Mouse (Mus musculus): ENCODE results near the gene Tmem178b. TPM values are rescaled to one million over a fixed set of nuclear protein-coding genes. Genes with fewer than 3 reads are reported as not detected.

Gene Tmem178b
- polyA plus RNA-seq, 1 experiment = 0.02 TPM

DNA sequence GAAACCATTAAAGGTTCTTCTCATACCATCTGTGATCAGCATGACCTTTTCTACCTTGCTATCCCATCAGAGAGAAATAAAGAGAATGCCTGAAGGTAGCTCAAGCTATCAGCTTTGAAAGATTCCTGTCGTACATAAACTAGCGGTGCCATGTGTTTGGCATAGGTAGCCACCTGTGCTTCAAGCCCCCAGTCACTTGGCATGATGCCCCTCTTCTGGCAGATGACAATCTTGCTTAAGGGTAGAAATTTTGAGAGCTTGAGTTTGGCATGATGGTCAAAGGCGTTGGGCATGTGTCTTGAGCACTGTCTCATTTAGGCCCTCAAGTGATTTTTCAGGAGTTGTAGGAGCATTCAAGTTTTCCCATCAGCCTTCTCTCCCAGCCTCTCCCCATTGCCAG is 344.6 kb downstream of the Tmem178b start:
- no peak overlapping the region for H3K4me3 ChIP-seq
- H3K36me3 ChIP-seq (ENCODE audit: control insufficient read depth, insufficient read depth) = no peaks in the 10 kb centered on the region
- H3K27me3 ChIP-seq (ENCODE audit: control insufficient read depth, insufficient read depth, insufficient read length) = no peaks in the 10 kb centered on the region
- H3ac ChIP-seq (ENCODE audit: control insufficient read depth, insufficient read length) = no peak overlapping the region
- no peaks in the 10 kb centered on the region for H3K79me2 ChIP-seq (ENCODE audit: control insufficient read depth, insufficient read depth)
- H3K4me2 ChIP-seq (ENCODE audit: low read depth) = no peak overlapping the region
- TF ChIP-seq TCF3 (IDR thresholded peaks at IDR 0.05; ENCODE audit: insufficient read length, low read depth) (no peak), SRF (IDR thresholded peaks at IDR 0.05; ENCODE audit: control insufficient read depth, insufficient read length, low read depth) (no peak), MYOG (IDR thresholded peaks at IDR 0.05; ENCODE audit: control insufficient read depth in 1 of 3, insufficient read depth in 1 of 3, insufficient read length in 2 of 3, low read depth in 2 of 3) (no peak), E2F4 (IDR thresholded peaks at IDR 0.05; ENCODE audit: insufficient read depth) (no peak), USF1 (IDR thresholded peaks at IDR 0.05; ENCODE audit: low read depth) (no peak), MAX (IDR thresholded peaks at IDR 0.05; ENCODE audit: low read depth) (no peak), CEBPB (IDR thresholded peaks at IDR 0.05; ENCODE audit: insufficient read depth, poor library complexity, severe bottlenecking) (no peak), TCF12 (IDR thresholded peaks at IDR 0.05; ENCODE audit: insufficient read depth, poor library complexity, severe bottlenecking) (no peak), REST (IDR thresholded peaks at IDR 0.05; ENCODE audit: insufficient read depth, insufficient read length) (no peak), POLR2A (IDR thresholded peaks at IDR 0.05; ENCODE audit: insufficient read length, low read depth) (no peak), POLR2AphosphoS2 (IDR thresholded peaks at IDR 0.05; ENCODE audit: insufficient read length, low read depth) (no peak), MYOD1 (IDR thresholded peaks at IDR 0.05; ENCODE audit: control insufficient read depth in 1 of 3, insufficient read length in 2 of 3, low read depth in 2 of 3) (no peak)

DNA sequence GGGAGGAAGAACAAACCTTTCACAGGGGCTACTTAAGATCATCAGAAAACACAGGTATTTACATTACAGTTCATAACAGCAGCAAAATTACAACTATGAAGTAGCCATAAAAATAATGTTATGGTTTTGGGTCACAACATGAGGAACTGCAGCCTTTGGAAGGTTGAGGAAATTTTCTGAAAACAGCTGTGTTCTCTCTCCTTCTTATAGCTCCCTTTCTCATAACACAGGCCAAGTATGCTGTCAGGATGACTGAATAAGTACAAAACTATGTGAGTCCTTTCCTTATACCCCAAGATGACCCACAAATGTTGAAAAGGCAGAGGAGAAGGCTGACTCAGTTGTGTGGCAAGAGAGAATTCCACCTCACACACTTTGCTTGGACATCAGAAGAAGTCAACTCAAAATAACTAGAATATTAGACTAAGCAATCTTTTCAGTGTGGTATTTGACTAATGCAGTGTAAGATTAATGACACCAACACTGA is 347.6 kb downstream of the Tmem178b start:
- H3K4me3 ChIP-seq = no peak overlapping the region
- no peak overlapping the region for H3ac ChIP-seq (ENCODE audit: control insufficient read depth, insufficient read length)
- H3K79me2 ChIP-seq (ENCODE audit: control insufficient read depth, insufficient read depth) = no peaks in the 10 kb centered on the region
- no peaks in the 10 kb centered on the region for H3K36me3 ChIP-seq (ENCODE audit: control insufficient read depth, insufficient read depth)
- no peaks in the 10 kb centered on the region for H3K27me3 ChIP-seq (ENCODE audit: control insufficient read depth, insufficient read depth, insufficient read length)
- H3K4me2 ChIP-seq (ENCODE audit: low read depth) = no peak overlapping the region
- TF ChIP-seq USF1 (IDR thresholded peaks at IDR 0.05; ENCODE audit: low read depth) = no peak
- TF ChIP-seq POLR2A (IDR thresholded peaks at IDR 0.05; ENCODE audit: insufficient read length, low read depth) = no peak
- TF ChIP-seq E2F4 (IDR thresholded peaks at IDR 0.05; ENCODE audit: insufficient read depth) = no peak
- TF ChIP-seq MYOD1 (IDR thresholded peaks at IDR 0.05; ENCODE audit: control insufficient read depth in 1 of 3, insufficient read length in 2 of 3, low read depth in 2 of 3) = no peak
- no peak for TF ChIP-seq MAX (IDR thresholded peaks at IDR 0.05; ENCODE audit: low read depth)
- no peak for TF ChIP-seq MYOG (IDR thresholded peaks at IDR 0.05; ENCODE audit: control insufficient read depth in 1 of 3, insufficient read depth in 1 of 3, insufficient read length in 2 of 3, low read depth in 2 of 3)
- TF ChIP-seq TCF12 (IDR thresholded peaks at IDR 0.05; ENCODE audit: insufficient read depth, poor library complexity, severe bottlenecking) = no peak
- TF ChIP-seq CEBPB (IDR thresholded peaks at IDR 0.05; ENCODE audit: insufficient read depth, poor library complexity, severe bottlenecking) = no peak
- no peak for TF ChIP-seq REST (IDR thresholded peaks at IDR 0.05; ENCODE audit: insufficient read depth, insufficient read length)
- TF ChIP-seq SRF (IDR thresholded peaks at IDR 0.05; ENCODE audit: control insufficient read depth, insufficient read length, low read depth) = no peak
- no peak for TF ChIP-seq TCF3 (IDR thresholded peaks at IDR 0.05; ENCODE audit: insufficient read length, low read depth)
- TF ChIP-seq POLR2AphosphoS2 (IDR thresholded peaks at IDR 0.05; ENCODE audit: insufficient read length, low read depth) = no peak

- H3K27me3 ChIP-seq (ENCODE audit: control insufficient read depth, insufficient read depth, insufficient read length) = peaks cover 4% of the 10 kb centered on the region
- no peaks in the 10 kb centered on the region for H3K79me2 ChIP-seq (ENCODE audit: control insufficient read depth, insufficient read depth)
- H3K4me2 ChIP-seq (ENCODE audit: low read depth) = no peak overlapping the region
- no peak for TF ChIP-seq MYOD1 (IDR thresholded peaks at IDR 0.05; ENCODE audit: control insufficient read depth in 1 of 3, insufficient read length in 2 of 3, low read depth in 2 of 3)
- TF ChIP-seq CEBPB (IDR thresholded peaks at IDR 0.05; ENCODE audit: insufficient read depth, poor library complexity, severe bottlenecking) = no peak
- no peak for TF ChIP-seq POLR2A (IDR thresholded peaks at IDR 0.05; ENCODE audit: insufficient read length, low read depth)
- TF ChIP-seq POLR2AphosphoS2 (IDR thresholded peaks at IDR 0.05; ENCODE audit: insufficient read length, low read depth) = no peak
- TF ChIP-seq TCF3 (IDR thresholded peaks at IDR 0.05; ENCODE audit: insufficient read length, low read depth) = no peak
- no peak for TF ChIP-seq MAX (IDR thresholded peaks at IDR 0.05; ENCODE audit: low read depth)
- no peak for TF ChIP-seq REST (IDR thresholded peaks at IDR 0.05; ENCODE audit: insufficient read depth, insufficient read length)
- no peak for TF ChIP-seq SRF (IDR thresholded peaks at IDR 0.05; ENCODE audit: control insufficient read depth, insufficient read length, low read depth)
- TF ChIP-seq E2F4 (IDR thresholded peaks at IDR 0.05; ENCODE audit: insufficient read depth) = no peak
- TF ChIP-seq TCF12 (IDR thresholded peaks at IDR 0.05; ENCODE audit: insufficient read depth, poor library complexity, severe bottlenecking) = no peak
- TF ChIP-seq MYOG (IDR thresholded peaks at IDR 0.05; ENCODE audit: control insufficient read depth in 1 of 3, insufficient read depth in 1 of 3, insufficient read length in 2 of 3, low read depth in 2 of 3) = no peak
- TF ChIP-seq USF1 (IDR thresholded peaks at IDR 0.05; ENCODE audit: low read depth) = no peak
- no peaks in the 10 kb centered on the region for H3K36me3 ChIP-seq (ENCODE audit: control insufficient read depth, insufficient read depth)
- no peak overlapping the region for H3ac ChIP-seq (ENCODE audit: control insufficient read depth, insufficient read length)
- no peak overlapping the region for H3K4me3 ChIP-seq
These were observed 352.7 kb downstream of the Tmem178b start for GRCm38 (mm10) chr6:40225585-40226280.

- Histone ChIP-seq H3ac (ENCODE audit: control insufficient read depth, insufficient read length) (no peak overlapping the region), H3K4me2 (ENCODE audit: low read depth) (no peak overlapping the region), H3K27me3 (ENCODE audit: control insufficient read depth, insufficient read depth, insufficient read length) (peaks cover 4% of the 10 kb centered on the region), H3K79me2 (ENCODE audit: control insufficient read depth, insufficient read depth) (no peaks in the 10 kb centered on the region), H3K4me3 (no peak overlapping the region), H3K36me3 (ENCODE audit: control insufficient read depth, insufficient read depth) (no peaks in the 10 kb centered on the region)
- TF ChIP-seq E2F4 (IDR thresholded peaks at IDR 0.05; ENCODE audit: insufficient read depth) = no peak
These were observed 355.9 kb downstream of the Tmem178b start for GRCm38 (mm10) chr6:40228981-40229380.

All from myocyte (in vitro differentiated cells).